Mouse (Mus musculus) heart, embryonic 15.5 days (tissue): ENCODE measurements around the gene Ptrh2. TPM values are rescaled to one million over a fixed set of nuclear protein-coding genes. Genes with fewer than 3 reads are reported as not detected.

ENCODE experiments used
- ATAC-seq: fragments of 200-750 bp; cut with Nextera tagmentation; replicated peaks from 2 replicates; pipeline ENCODE4 v1.8.0; 2017; ENCODE audit warnings: low read depth, moderate TSS enrichment; ENCODE audit not compliant: insufficient number of reproducible peaks, insufficient read depth, low FRiP score
- H3K27ac ChIP-seq: fragments of 300-500 bp; sonication (generic); 2 replicates; pipeline ENCODE4 v1.5.1; 2015; ENCODE audit warnings: mild to moderate bottlenecking, inconsistent platforms
- H3K27me3 ChIP-seq: fragments of 300-500 bp; sonication (generic); 2 replicates; pipeline ENCODE4 v1.6.1; 2015; ENCODE audit warnings: inconsistent platforms
- H3K36me3 ChIP-seq: fragments of 300-500 bp; sonication (generic); 2 replicates; pipeline ENCODE4 v1.6.1; 2015; ENCODE audit warnings: mild to moderate bottlenecking, inconsistent platforms
- H3K4me1 ChIP-seq: fragments of 300-500 bp; sonication (generic); replicated peaks from 2 replicates; pipeline ENCODE4 v1.6.1; 2015; ENCODE audit warnings: inconsistent platforms
- H3K4me2 ChIP-seq: fragments of 300-500 bp; sonication (generic); 2 replicates; pipeline ENCODE4 v1.6.1; 2015; ENCODE audit warnings: inconsistent platforms, mild to moderate bottlenecking, moderate library complexity
- H3K4me3 ChIP-seq: fragments of 300-500 bp; sonication (generic); 2 replicates; pipeline ENCODE4 v1.5.1; 2015; ENCODE audit warnings: mild to moderate bottlenecking, inconsistent platforms
- H3K9ac ChIP-seq: fragments of 300-500 bp; sonication (generic); 2 replicates; pipeline ENCODE4 v1.6.1; 2015; ENCODE audit warnings: mild to moderate bottlenecking, inconsistent platforms
- H3K9me3 ChIP-seq: fragments of 300-500 bp; sonication (generic); replicated peaks from 2 replicates; pipeline ENCODE4 v1.6.1; 2016; ENCODE audit warnings: inconsistent platforms
- WGBS: fragments of 180-500 bp; shearing (Covaris S2); methylation state at CpG from one replicate; pipeline ENCODE4 v1.1.7; 2015; ENCODE audit warnings: mixed read lengths; 5-methylcytosine and 5-hydroxymethylcytosine counted together
- polyA plus RNA-seq: library from polyadenylated mRNA; unstranded; fragments of >200 nt; fragmentation: Nextera tagmentation; extraction: Ambion mirVana; gene quantifications from 2 replicates; pipeline ENCODE4 v1.2.1, GENCODE M21; 2015

The Ptrh2 gene
- polyA plus RNA-seq, 1 experiment from 2014 or later, result 16.1 TPM

GRCm38 (mm10) chr11:86653446-86653845, 30.3 kb upstream of the Ptrh2 start:
- WGBS, result 22% methylated on average over 3 of the region's 3 CpGs
- H3K9me3 ChIP-seq, result no peaks in the 10 kb centered on the region
- ATAC-seq, result no peak
- H3K9ac ChIP-seq, result no peak overlapping the region
- H3K36me3 ChIP-seq, result no peaks in the 10 kb centered on the region
- H3K27me3 ChIP-seq, result no peaks in the 10 kb centered on the region
- peak overlapping the region; percentile 34; the same call in 1 of the 2 replicates for H3K27ac ChIP-seq
- no peak overlapping the region for H3K4me3 ChIP-seq
- peaks cover 10% of the 10 kb centered on the region; the same call in 1 of the 2 replicates for H3K4me1 ChIP-seq
- no peak overlapping the region for H3K4me2 ChIP-seq

GRCm38 (mm10) chr11:86654096-86654495, 29.7 kb upstream of the Ptrh2 start:
- Histone ChIP-seq H3K4me1 (peaks cover 10% of the 10 kb centered on the region; the same call in 1 of the 2 replicates), H3K9ac (no peak overlapping the region), H3K27me3 (no peaks in the 10 kb centered on the region), H3K9me3 (no peaks in the 10 kb centered on the region), H3K27ac (0 out of 2 replicates have a peak overlapping the region, but pooled peaks have one; percentile 40), H3K4me3 (no peak overlapping the region), H3K36me3 (no peaks in the 10 kb centered on the region), H3K4me2 (no peak overlapping the region)
- ATAC-seq, result no peak
- 79% methylated on average over 4 of the region's 4 CpGs for WGBS

GRCm38 (mm10) chr11:86655671-86656070, 28.1 kb upstream of the Ptrh2 start:
- ATAC-seq, result no peak
- WGBS, result 20% methylated on average over 1 of the region's 1 CpGs
- H3K9me3 ChIP-seq, result no peaks in the 10 kb centered on the region

GRCm38 (mm10) chr11:86656849-86657567, 26.8 kb upstream of the Ptrh2 start:
- Histone ChIP-seq H3K4me3 (no peak overlapping the region), H3K4me1 (peaks cover 4% of the 10 kb centered on the region; the same call in 1 of the 2 replicates), H3K4me2 (no peak overlapping the region), H3K9ac (no peak overlapping the region), H3K27ac (peak overlapping the region; percentile 27; the same call in 1 of the 2 replicates), H3K36me3 (peaks cover 11% of the 10 kb centered on the region), H3K27me3 (no peaks in the 10 kb centered on the region), H3K9me3 (no peaks in the 10 kb centered on the region)
- ATAC-seq, result no peak
- WGBS, result 39% methylated on average over 4 of the region's 4 CpGs

More at GRCm38 (mm10) chr11:86655671-86656070, 28.1 kb upstream of the Ptrh2 start:
- Histone ChIP-seq H3K9ac (no peak overlapping the region), H3K27me3 (no peaks in the 10 kb centered on the region), H3K36me3 (peaks cover 3% of the 10 kb centered on the region; the same call in 1 of the 2 replicates), H3K4me1 (peaks cover 10% of the 10 kb centered on the region; the same call in 1 of the 2 replicates), H3K4me3 (no peak overlapping the region), H3K27ac (no peak overlapping the region), H3K4me2 (no peak overlapping the region)

GRCm38 (mm10) chr11:86657863-86658262, 25.9 kb upstream of the Ptrh2 start:
- Histone ChIP-seq H3K9me3 (no peaks in the 10 kb centered on the region), H3K36me3 (peaks cover 16% of the 10 kb centered on the region), H3K27me3 (no peaks in the 10 kb centered on the region), H3K4me3 (no peak overlapping the region), H3K9ac (no peak overlapping the region), H3K4me1 (peaks cover 4% of the 10 kb centered on the region; the same call in 1 of the 2 replicates), H3K27ac (no peak overlapping the region), H3K4me2 (no peak overlapping the region)
- ATAC-seq, result no peak

GRCm38 (mm10) chr11:86662986-86663895, 20.5 kb upstream of the Ptrh2 start:
- no peaks in the 10 kb centered on the region for H3K4me1 ChIP-seq
- H3K27me3 ChIP-seq, result no peaks in the 10 kb centered on the region
- H3K36me3 ChIP-seq, result peaks cover 23% of the 10 kb centered on the region
- H3K9me3 ChIP-seq, result no peaks in the 10 kb centered on the region
- no peak overlapping the region for H3K9ac ChIP-seq
- no peak for ATAC-seq
- H3K4me2 ChIP-seq, result no peak overlapping the region
- H3K27ac ChIP-seq, result no peak overlapping the region
- WGBS, result 76% methylated on average over 8 of the region's 8 CpGs
- H3K4me3 ChIP-seq, result no peak overlapping the region

- Histone ChIP-seq H3K4me3 (no peak overlapping the region), H3K27ac (no peak overlapping the region), H3K27me3 (no peaks in the 10 kb centered on the region), H3K4me1 (no peaks in the 10 kb centered on the region), H3K36me3 (peaks cover 23% of the 10 kb centered on the region), H3K9me3 (no peaks in the 10 kb centered on the region), H3K4me2 (no peak overlapping the region), H3K9ac (no peak overlapping the region)
- no peak for ATAC-seq
These were observed 19.8 kb upstream of the Ptrh2 start for GRCm38 (mm10) chr11:86663977-86664376.

- peaks cover 23% of the 10 kb centered on the region for H3K36me3 ChIP-seq
- no peaks in the 10 kb centered on the region for H3K4me1 ChIP-seq
- no peak overlapping the region for H3K4me3 ChIP-seq
- no peaks in the 10 kb centered on the region for H3K27me3 ChIP-seq
- WGBS, result 85% methylated on average over 3 of the region's 3 CpGs
- ATAC-seq, result no peak
- no peak overlapping the region for H3K9ac ChIP-seq
- no peak overlapping the region for H3K4me2 ChIP-seq
- H3K27ac ChIP-seq, result no peak overlapping the region
- no peaks in the 10 kb centered on the region for H3K9me3 ChIP-seq
These were observed 19.4 kb upstream of the Ptrh2 start for GRCm38 (mm10) chr11:86664406-86664805.

- Histone ChIP-seq H3K27me3 (no peaks in the 10 kb centered on the region), H3K4me2 (no peak overlapping the region), H3K9ac (no peak overlapping the region), H3K27ac (no peak overlapping the region), H3K4me3 (no peak overlapping the region), H3K4me1 (peaks cover 8% of the 10 kb centered on the region; the same call in 1 of the 2 replicates), H3K36me3 (peaks cover 8% of the 10 kb centered on the region; the same call in 1 of the 2 replicates), H3K9me3 (no peaks in the 10 kb centered on the region)
- WGBS, result 90% methylated on average over 2 of the region's 2 CpGs
- no peak for ATAC-seq
These were observed 16.2 kb upstream of the Ptrh2 start for GRCm38 (mm10) chr11:86667553-86667952.

- Histone ChIP-seq H3K36me3 (peaks cover 5% of the 10 kb centered on the region; the same call in 1 of the 2 replicates), H3K4me3 (no peak overlapping the region), H3K4me2 (no peak overlapping the region), H3K27ac (no peak overlapping the region), H3K4me1 (peaks cover 8% of the 10 kb centered on the region; the same call in 1 of the 2 replicates), H3K9ac (no peak overlapping the region), H3K9me3 (no peaks in the 10 kb centered on the region), H3K27me3 (no peaks in the 10 kb centered on the region)
- ATAC-seq, result no peak
- WGBS, result 84% methylated on average over 3 of the region's 3 CpGs
These were observed 15.6 kb upstream of the Ptrh2 start for GRCm38 (mm10) chr11:86668169-86668568.

- H3K36me3 ChIP-seq, result no peaks in the 10 kb centered on the region
- peaks cover 8% of the 10 kb centered on the region; the same call in 1 of the 2 replicates for H3K4me1 ChIP-seq
- H3K4me2 ChIP-seq, result no peak overlapping the region
- no peak for ATAC-seq
- no peak overlapping the region for H3K27ac ChIP-seq
- H3K9ac ChIP-seq, result no peak overlapping the region
- H3K27me3 ChIP-seq, result no peaks in the 10 kb centered on the region
- H3K4me3 ChIP-seq, result no peak overlapping the region
- H3K9me3 ChIP-seq, result no peaks in the 10 kb centered on the region
- WGBS, result 36% methylated on average over 3 of the region's 3 CpGs
These were observed 12.6 kb upstream of the Ptrh2 start for GRCm38 (mm10) chr11:86671041-86671675.
